In genomic region chr11:45795731-45796130, GRCm38 (mm10) we compare ENCODE assay signal across 8 mouse cellular contexts. TPM values are rescaled to one million over a fixed set of nuclear protein-coding genes. Genes with fewer than 3 reads are reported as not detected.
A peak's percentile ranks its signal among the peaks of the same experiment; 100 is the strongest.
DNase-seq lines count a peak whose midpoint lies in the region; ATAC-seq and TF ChIP-seq lines count a peak whose summit lies in the region.

No protein-coding gene starts in this region.

- peak; percentile 58 for TF ChIP-seq CTCF in brain, embryonic 14.5 days (IDR thresholded peaks at IDR 0.05; ENCODE audit: borderline replicate concordance, extremely low read depth, insufficient read depth, insufficient read length)

- no peak overlapping the region for H3K4me2 ChIP-seq in forebrain, embryonic 11.5 days (ENCODE audit: low read depth, low read length, severe bottlenecking)
- no peak overlapping the region for H3K4me2 ChIP-seq in forebrain, embryonic 15.5 days (replicated peaks)
- no peak overlapping the region for H3K4me2 ChIP-seq in limb, embryonic 12.5 days
- H3K4me2 ChIP-seq in neural tube, embryonic 11.5 days (ENCODE audit: low read depth) = no peak overlapping the region

- H3K4me1 ChIP-seq in forebrain, embryonic 11.5 days (replicated peaks; ENCODE audit: control insufficient read depth, insufficient read depth, low read length) = peaks cover 3% of the 10 kb centered on the region; the same call in 1 of the 2 replicates
- peaks cover 3% of the 10 kb centered on the region; the same call in 1 of the 2 replicates for H3K4me1 ChIP-seq in forebrain, embryonic 15.5 days
- peaks cover 25% of the 10 kb centered on the region for H3K4me1 ChIP-seq in limb, embryonic 12.5 days (replicated peaks)
- H3K4me1 ChIP-seq in neural tube, embryonic 11.5 days (ENCODE audit: control insufficient read depth, insufficient read depth, low read length) = no peaks in the 10 kb centered on the region; the same call in 1 of the 2 replicates

- H3K27me3 ChIP-seq in forebrain, embryonic 11.5 days (ENCODE audit: control insufficient read depth, insufficient read depth, low read length) = no peaks in the 10 kb centered on the region
- no peaks in the 10 kb centered on the region for H3K27me3 ChIP-seq in forebrain, embryonic 15.5 days
- H3K27me3 ChIP-seq in limb, embryonic 12.5 days = no peaks in the 10 kb centered on the region
- H3K27me3 ChIP-seq in neural tube, embryonic 11.5 days (ENCODE audit: control insufficient read depth, insufficient read depth, low read length) = no peaks in the 10 kb centered on the region

- WGBS in forebrain, embryonic 11.5 days = 9% methylated on average over 3 of the region's 3 CpGs
- 13% methylated on average over 3 of the region's 3 CpGs for WGBS in forebrain, embryonic 15.5 days
- 16% methylated on average over 3 of the region's 3 CpGs for WGBS in limb, embryonic 12.5 days
- 12% methylated on average over 3 of the region's 3 CpGs for whole genome bisulfite sequencing in neural tube, embryonic 11.5 days

- H3K36me3 ChIP-seq in forebrain, embryonic 11.5 days (ENCODE audit: control insufficient read depth, insufficient read depth, low read length) = no peaks in the 10 kb centered on the region
- H3K36me3 ChIP-seq in forebrain, embryonic 15.5 days = no peaks in the 10 kb centered on the region
- no peaks in the 10 kb centered on the region for H3K36me3 ChIP-seq in limb, embryonic 12.5 days
- no peaks in the 10 kb centered on the region for H3K36me3 ChIP-seq in neural tube, embryonic 11.5 days (ENCODE audit: control insufficient read depth, insufficient read depth, low read length)

- H3K4me3 ChIP-seq in forebrain, embryonic 11.5 days (ENCODE audit: low read depth, low read length) = no peak overlapping the region
- H3K4me3 ChIP-seq in forebrain, embryonic 15.5 days = no peak overlapping the region
- no peak overlapping the region for H3K4me3 ChIP-seq in limb, embryonic 12.5 days (replicated peaks)
- H3K4me3 ChIP-seq in neural tube, embryonic 11.5 days (ENCODE audit: low read depth, low read length) = no peak overlapping the region

- peak; percentile 81 for DNase-seq in forebrain, embryonic 11.5 days (ENCODE audit: low spot score)
- DNase-seq in brain, embryonic 14.5 days (ENCODE audit: low read depth) = peak; percentile 67
- DNase-seq in gastrocnemius, adult 8-10 months (ENCODE audit: low spot score in 2 of 2) = peak; percentile 57 to 61
- DNase-seq in kidney, adult 8-10 months = peak; percentile 62 to 86
- DNase-seq in neural tube, embryonic 11.5 days (ENCODE audit: low spot score) = peak; percentile 73
- DNase-seq in thymus, adult 18-20 months = peak; percentile 38 to 49

- no peak overlapping the region for H3K9ac ChIP-seq in forebrain, embryonic 11.5 days (ENCODE audit: low read length)
- H3K9ac ChIP-seq in forebrain, embryonic 15.5 days (replicated peaks) = no peak overlapping the region
- H3K9ac ChIP-seq in limb, embryonic 12.5 days (replicated peaks) = no peak overlapping the region
- H3K9ac ChIP-seq in neural tube, embryonic 11.5 days (ENCODE audit: low read length) = no peak overlapping the region

- no peak overlapping the region for H3K27ac ChIP-seq in forebrain, embryonic 11.5 days (ENCODE audit: low read depth, low read length)
- no peak overlapping the region for H3K27ac ChIP-seq in forebrain, embryonic 15.5 days (replicated peaks)
- H3K27ac ChIP-seq in limb, embryonic 12.5 days = peak overlapping the region; percentile 64; the same call in 1 of the 2 replicates
- H3K27ac ChIP-seq in neural tube, embryonic 11.5 days (ENCODE audit: low read depth, low read length) = no peak overlapping the region

- ATAC-seq in forebrain, embryonic 11.5 days (replicated peaks; ENCODE audit: low FRiP score) = 0 out of 2 replicates have a peak, but pooled peaks have one; percentile 51
- no peak for ATAC-seq in forebrain, embryonic 15.5 days (replicated peaks)
- no peak for ATAC-seq in limb, embryonic 12.5 days (ENCODE audit: insufficient number of reproducible peaks, insufficient read depth, low FRiP score, low TSS enrichment, low read depth)
- ATAC-seq in neural tube, embryonic 11.5 days (ENCODE audit: insufficient read depth, low FRiP score, low TSS enrichment) = no peak

- no peaks in the 10 kb centered on the region for H3K9me3 ChIP-seq in forebrain, embryonic 11.5 days (ENCODE audit: control insufficient read depth, low read length)
- H3K9me3 ChIP-seq in forebrain, embryonic 15.5 days = no peaks in the 10 kb centered on the region
- no peaks in the 10 kb centered on the region for H3K9me3 ChIP-seq in limb, embryonic 12.5 days
- no peaks in the 10 kb centered on the region for H3K9me3 ChIP-seq in neural tube, embryonic 11.5 days (ENCODE audit: control insufficient read depth, low read length)

- no peak for TF ChIP-seq POLR2A in brain, embryonic 14.5 days (IDR thresholded peaks at IDR 0.05; ENCODE audit: borderline replicate concordance, extremely low read depth, insufficient read depth, insufficient read length, poor library complexity, severe bottlenecking)

RNA-seq across cellular contexts. Expression of gene Clint1, which starts 56.1 kb away (rescaled TPM):
- 64.0 and 67.2 TPM in 2 replicates for polyA plus RNA-seq in forebrain, embryonic 11.5 days (2014; fragmentation: Nextera tagmentation; extraction: Ambion mirVana)
- polyA plus RNA-seq in forebrain, embryonic 15.5 days (2015; fragmentation: Nextera tagmentation; extraction: Ambion mirVana) = 47.4 and 51.1 TPM in 2 replicates
- 53.5 and 59.4 TPM in 2 replicates for polyA plus RNA-seq in brain, embryonic 14.5 days (2012; rRNA removed)
- total RNA-seq in gastrocnemius, adult 8-10 months (2022) = 10 to 100 TPM; 42.1 to 48.3 (median 46.0) TPM
- polyA plus RNA-seq in limb, embryonic 12.5 days (2016; fragmentation: Nextera tagmentation; extraction: Ambion mirVana) = 103 and 106 TPM in 2 replicates
- 67.7 and 68.8 TPM in 2 replicates for polyA plus RNA-seq in neural tube, embryonic 11.5 days (2014; fragmentation: Nextera tagmentation; extraction: Ambion mirVana)
